Mouse (Mus musculus) liver, postnatal 0 days (tissue): ENCODE results near the gene Pi4kb.

Experiments
- CTCF ChIP-seq: sonication (generic); IDR thresholded peaks from 2 replicates; pipeline ENCODE4 v1.5.1; 2016; ENCODE audit warnings: antibody characterized with exemption, low read depth
- EP300 ChIP-seq: IDR thresholded peaks from 2 replicates; pipeline ENCODE4 v1.6.1; 2016; ENCODE audit warnings: antibody characterized with exemption, low read depth, mild to moderate bottlenecking

GRCm38 (mm10) chr3:95047914-95048313 is 73.4 kb downstream of the Pi4kb start:
- TF ChIP-seq CTCF: no peak
- no peak for TF ChIP-seq EP300
